Mouse (Mus musculus): ENCODE data around the gene Tpgs1.

GRCm38 (mm10) chr10:79697916-79698315 lies 28.7 kb downstream of the Tpgs1 start:
- TF ChIP-seq POLR2AphosphoS5 (IDR thresholded peaks at IDR 0.05; ENCODE audit: borderline replicate concordance, low read depth, low read length), result no peak
- no peak for TF ChIP-seq CTCF (IDR thresholded peaks at IDR 0.05 in 2 of 3, conservative IDR thresholded peaks at IDR 0.05 in 1 of 3; ENCODE audit: control insufficient read depth in 1 of 3, insufficient read depth in 1 of 3, low read depth in 2 of 3, low read length in 3 of 3, poor library complexity in 1 of 3, severe bottlenecking in 1 of 3)
- no peak for TF ChIP-seq POLR2A (IDR thresholded peaks at IDR 0.05; ENCODE audit: control insufficient read depth in 1 of 2, insufficient read depth in 1 of 2, low read depth in 1 of 2, low read length in 2 of 2, poor library complexity in 1 of 2)
- TF ChIP-seq MEF2A (IDR thresholded peaks at IDR 0.05; ENCODE audit: extremely low read depth, insufficient replicate concordance, low read depth, low read length, poor library complexity, severe bottlenecking), result no peak
